Mouse (Mus musculus) intestine, embryonic 16.5 days (tissue): ENCODE measurements around the gene Tead1. TPM values are rescaled to one million over a fixed set of nuclear protein-coding genes. Genes with fewer than 3 reads are reported as not detected.
A peak's percentile ranks its signal among the peaks of the same experiment; 100 is the strongest.

Source experiments
- ATAC-seq: fragments of 200-750 bp; cut with Nextera tagmentation; 2 replicates; pipeline ENCODE4 v1.8.0; 2017; ENCODE audit warnings: moderate TSS enrichment, moderate library complexity
- H3K27ac ChIP-seq: fragments of 300-500 bp; sonication (generic); 2 replicates; pipeline ENCODE4 v1.5.1; 2014; ENCODE audit warnings: mild to moderate bottlenecking, low read length
- H3K27me3 ChIP-seq: fragments of 300-500 bp; sonication (generic); replicated peaks from 2 replicates; pipeline ENCODE4 v1.6.1; 2014; ENCODE audit warnings: low read length, control low read depth, mixed read lengths; ENCODE audit not compliant: control insufficient read depth, insufficient read depth
- H3K36me3 ChIP-seq: fragments of 300-500 bp; sonication (generic); 2 replicates; pipeline ENCODE4 v1.6.1; 2014; ENCODE audit warnings: low read length, control low read depth; ENCODE audit not compliant: control insufficient read depth, insufficient read depth
- H3K4me1 ChIP-seq: fragments of 300-500 bp; sonication (generic); 2 replicates; pipeline ENCODE4 v1.6.1; 2014; ENCODE audit warnings: low read length, control low read depth, mixed read lengths; ENCODE audit not compliant: control insufficient read depth, insufficient read depth
- H3K4me2 ChIP-seq: fragments of 300-500 bp; sonication (generic); 2 replicates; pipeline ENCODE4 v1.6.1; 2014; ENCODE audit warnings: low read depth, low read length, control low read depth
- H3K4me3 ChIP-seq: fragments of 300-500 bp; sonication (generic); 2 replicates; pipeline ENCODE4 v1.5.1; 2014; ENCODE audit warnings: mild to moderate bottlenecking, low read length
- H3K9ac ChIP-seq: fragments of 300-500 bp; sonication (generic); 2 replicates; pipeline ENCODE4 v1.6.1; 2014; ENCODE audit warnings: low read depth, low read length
- H3K9me3 ChIP-seq: fragments of 300-500 bp; sonication (generic); 2 replicates; pipeline ENCODE4 v1.6.1; 2016; ENCODE audit warnings: low read length, control low read depth; ENCODE audit not compliant: control insufficient read depth
- WGBS: fragments of 180-500 bp; shearing (Covaris S2); extraction: QIAGEN DNeasy Blood & Tissue Kit; methylation state at CpG from one replicate; pipeline ENCODE4 v1.1.7; 2014; 5-methylcytosine and 5-hydroxymethylcytosine counted together
- polyA plus RNA-seq: library from polyadenylated mRNA; unstranded; fragments of >200 nt; fragmentation: Nextera tagmentation; extraction: Ambion mirVana; gene quantifications from 2 replicates; pipeline ENCODE4 v1.2.1, GENCODE M21; 2015

The Tead1 gene
- polyA plus RNA-seq, 1 experiment from 2014 or later = 10.9 TPM

GRCm38 (mm10) chr7:112659816-112660215, 19.3 kb upstream of the Tead1 start:
- Histone ChIP-seq H3K4me2 (no peak overlapping the region), H3K27me3 (no peaks in the 10 kb centered on the region), H3K4me3 (no peak overlapping the region), H3K9me3 (no peaks in the 10 kb centered on the region), H3K4me1 (peaks cover 26% of the 10 kb centered on the region), H3K27ac (no peak overlapping the region), H3K36me3 (no peaks in the 10 kb centered on the region), H3K9ac (no peak overlapping the region)
- ATAC-seq = no peak
- 53% methylated on average over 5 of the region's 5 CpGs for WGBS

GRCm38 (mm10) chr7:112660325-112660724, 18.8 kb upstream of the Tead1 start:
- no peak overlapping the region for H3K27ac ChIP-seq
- 18% methylated on average over 1 of the region's 1 CpGs for WGBS
- H3K9me3 ChIP-seq = no peaks in the 10 kb centered on the region
- H3K4me1 ChIP-seq = peaks cover 26% of the 10 kb centered on the region
- no peak overlapping the region for H3K4me3 ChIP-seq
- no peaks in the 10 kb centered on the region for H3K27me3 ChIP-seq
- no peaks in the 10 kb centered on the region for H3K36me3 ChIP-seq
- peak; percentile 66 for ATAC-seq
- no peak overlapping the region for H3K4me2 ChIP-seq
- no peak overlapping the region for H3K9ac ChIP-seq

- WGBS = 49% methylated on average over 12 of the region's 12 CpGs
- H3K9me3 ChIP-seq = no peaks in the 10 kb centered on the region
- H3K4me3 ChIP-seq = no peak overlapping the region; the same call in 1 of the 2 replicates
- ATAC-seq = peak; percentile 50
- no peaks in the 10 kb centered on the region for H3K36me3 ChIP-seq
- no peaks in the 10 kb centered on the region for H3K27me3 ChIP-seq
- H3K4me1 ChIP-seq = peaks cover 20% of the 10 kb centered on the region
- H3K9ac ChIP-seq = 0 out of 2 replicates have a peak overlapping the region, but pooled peaks have one; percentile 26
- H3K27ac ChIP-seq = peak overlapping the region; percentile 90
- peak overlapping the region; percentile 27; the same call in 1 of the 2 replicates for H3K4me2 ChIP-seq
Observed at GRCm38 (mm10) chr7:112662398-112663313, 16.5 kb upstream of the Tead1 start.

- no peaks in the 10 kb centered on the region for H3K9me3 ChIP-seq
- H3K27ac ChIP-seq = peak overlapping the region; percentile 90
- H3K4me2 ChIP-seq = peak overlapping the region; percentile 27
- no peaks in the 10 kb centered on the region for H3K27me3 ChIP-seq
- H3K4me1 ChIP-seq = peaks cover 20% of the 10 kb centered on the region
- no peak overlapping the region; the same call in 1 of the 2 replicates for H3K4me3 ChIP-seq
- peak; percentile 57 for ATAC-seq
- H3K36me3 ChIP-seq = no peaks in the 10 kb centered on the region
- H3K9ac ChIP-seq = 0 out of 2 replicates have a peak overlapping the region, but pooled peaks have one; percentile 26
- WGBS = 21% methylated on average over 6 of the region's 6 CpGs
Observed at GRCm38 (mm10) chr7:112663314-112663966, 15.7 kb upstream of the Tead1 start.

- Histone ChIP-seq H3K27me3 (no peaks in the 10 kb centered on the region), H3K9me3 (no peaks in the 10 kb centered on the region), H3K4me3 (no peak overlapping the region), H3K36me3 (no peaks in the 10 kb centered on the region), H3K27ac (no peak overlapping the region), H3K4me2 (no peak overlapping the region), H3K4me1 (no peaks in the 10 kb centered on the region), H3K9ac (no peak overlapping the region)
- ATAC-seq = no peak
- 77% methylated on average over 2 of the region's 2 CpGs for WGBS
Observed at GRCm38 (mm10) chr7:112669993-112670392, 9.1 kb upstream of the Tead1 start.

GRCm38 (mm10) chr7:112678418-112679170, 524 bp upstream of the Tead1 start:
- peak overlapping the region; percentile 68 for H3K4me2 ChIP-seq
- peak overlapping the region; percentile 95 for H3K9ac ChIP-seq
- no peaks in the 10 kb centered on the region for H3K36me3 ChIP-seq
- 1% methylated on average over 43 of the region's 44 CpGs for WGBS
- peak; percentile 74 for ATAC-seq
- H3K9me3 ChIP-seq = no peaks in the 10 kb centered on the region
- peaks cover 4% of the 10 kb centered on the region for H3K4me1 ChIP-seq
- H3K27ac ChIP-seq = peak overlapping the region; percentile 97
- peak overlapping the region; percentile 92 for H3K4me3 ChIP-seq
- H3K27me3 ChIP-seq = no peaks in the 10 kb centered on the region

- peak overlapping the region; percentile 92 for H3K4me3 ChIP-seq
- H3K9me3 ChIP-seq = no peaks in the 10 kb centered on the region
- H3K4me2 ChIP-seq = peak overlapping the region; percentile 68
- peak; percentile 75 for ATAC-seq
- peak overlapping the region; percentile 95 for H3K27ac ChIP-seq
- H3K9ac ChIP-seq = peak overlapping the region; percentile 95
- peaks cover 9% of the 10 kb centered on the region for H3K4me1 ChIP-seq
- WGBS = under 1% methylated on average over 83 of the region's 95 CpGs
- no peaks in the 10 kb centered on the region for H3K27me3 ChIP-seq
- H3K36me3 ChIP-seq = no peaks in the 10 kb centered on the region
Observed at GRCm38 (mm10) chr7:112679513-112680245, 561 bp downstream of the Tead1 start.

- Histone ChIP-seq H3K4me2 (peak overlapping the region; percentile 68), H3K9ac (peak overlapping the region; percentile 73), H3K9me3 (no peaks in the 10 kb centered on the region), H3K4me3 (peak overlapping the region; percentile 92), H3K27ac (peak overlapping the region; percentile 77), H3K4me1 (peaks cover 19% of the 10 kb centered on the region), H3K27me3 (no peaks in the 10 kb centered on the region), H3K36me3 (no peaks in the 10 kb centered on the region)
- WGBS = 2% methylated on average over 22 of the region's 22 CpGs
- ATAC-seq = no peak
Observed at GRCm38 (mm10) chr7:112680498-112681251, 1.6 kb downstream of the Tead1 start.
